Mouse (Mus musculus) gastrocnemius, postnatal 36 days (tissue): ENCODE results near the gene Gapvd1. TPM values are rescaled to one million over a fixed set of nuclear protein-coding genes. Genes with fewer than 3 reads are reported as not detected.

Source experiments
- DNase-seq, 2 experiments: peaks; one replicate each; pipeline ENCODE4 v3.0.0; 2022
- intact Hi-C: fragments of 180-260 bp; cut with DNase I; formaldehyde crosslinking; loops from one replicate; pipeline ENCODE4 v1.15.1; 2025
- total RNA-seq, 2 experiments: library from RNA; stranded (reverse); gene quantifications; 2 replicates each; pipeline ENCODE4 v1.2.3; 2021

Gene Gapvd1
- total RNA-seq, 2 experiments from 2014 or later: 28.7 to 34.7 TPM

DNA sequence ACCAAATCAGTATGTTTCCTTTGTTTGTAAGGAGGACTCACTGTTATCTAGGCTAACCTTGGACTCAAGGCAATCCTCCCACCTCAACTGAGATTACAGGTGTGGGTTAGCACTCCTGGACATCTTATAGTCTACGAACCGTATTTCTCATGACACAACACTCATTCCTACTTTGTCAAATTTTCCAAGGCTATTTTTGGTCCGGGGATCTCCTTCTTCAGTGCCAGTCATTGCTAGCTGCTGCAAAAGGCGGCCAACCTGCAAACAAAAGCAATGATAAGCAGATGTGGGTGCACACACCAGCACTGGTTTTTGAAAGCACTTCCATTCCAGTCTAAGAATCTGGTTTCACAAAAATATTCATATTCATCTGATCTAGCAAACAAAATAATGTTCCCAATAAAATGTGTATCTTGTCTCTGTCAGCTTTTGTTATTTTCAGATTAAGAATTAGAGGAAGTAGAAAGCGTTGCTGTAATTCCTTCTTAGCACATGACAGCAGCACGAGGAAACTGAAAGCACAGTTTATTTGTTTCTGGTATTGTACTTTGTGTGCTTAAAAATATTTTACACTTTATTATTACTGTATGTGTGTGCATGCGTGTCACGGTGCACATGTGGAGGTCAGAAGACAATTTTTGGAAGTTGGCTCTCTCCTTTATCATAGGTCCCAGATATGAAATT lies 27.8 kb downstream of the Gapvd1 start:
- intact Hi-C loops: no loop called here
- no peak for DNase-seq

DNA sequence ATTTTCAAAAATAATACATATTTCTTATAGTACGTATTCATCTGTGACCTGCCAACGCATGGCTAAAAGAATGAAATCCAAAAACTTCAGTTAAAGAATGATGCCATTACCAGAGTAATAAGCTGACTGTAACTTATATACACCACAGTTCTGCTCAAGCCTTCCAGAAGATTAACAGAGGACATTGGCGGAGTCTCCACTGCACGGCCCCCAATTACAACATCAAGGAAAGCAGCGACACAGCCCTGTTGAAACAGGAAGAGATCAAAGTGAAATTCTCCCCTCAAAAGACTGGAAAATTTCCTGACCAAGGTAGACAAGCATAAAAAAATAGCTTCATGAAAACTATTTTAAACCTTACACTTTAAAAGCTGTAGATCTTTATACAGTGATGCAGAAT lies 29.8 kb downstream of the Gapvd1 start:
- intact Hi-C loops: no loop called here
- DNase-seq: no peak

DNA sequence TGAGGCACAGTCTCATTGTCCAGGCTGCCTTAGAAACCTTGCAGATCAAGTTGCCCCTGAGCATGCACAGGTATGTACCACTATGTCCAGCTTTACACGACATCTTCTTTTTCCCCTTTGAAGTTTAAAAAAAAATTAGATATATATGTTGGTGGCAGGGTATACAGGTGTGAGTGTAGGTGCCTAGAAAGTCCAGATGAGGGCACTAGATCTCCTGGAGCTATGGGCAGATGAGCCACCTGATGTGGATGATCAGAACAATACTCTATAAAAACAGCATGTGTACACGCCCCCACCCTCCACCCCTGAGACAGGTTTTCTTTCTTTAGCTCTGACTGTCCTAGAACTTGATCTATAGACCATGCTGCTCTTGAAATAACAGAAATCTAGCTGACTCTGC lies 36.8 kb downstream of the Gapvd1 start:
- DNase-seq: no peak
- intact Hi-C loops: no loop called here

DNA sequence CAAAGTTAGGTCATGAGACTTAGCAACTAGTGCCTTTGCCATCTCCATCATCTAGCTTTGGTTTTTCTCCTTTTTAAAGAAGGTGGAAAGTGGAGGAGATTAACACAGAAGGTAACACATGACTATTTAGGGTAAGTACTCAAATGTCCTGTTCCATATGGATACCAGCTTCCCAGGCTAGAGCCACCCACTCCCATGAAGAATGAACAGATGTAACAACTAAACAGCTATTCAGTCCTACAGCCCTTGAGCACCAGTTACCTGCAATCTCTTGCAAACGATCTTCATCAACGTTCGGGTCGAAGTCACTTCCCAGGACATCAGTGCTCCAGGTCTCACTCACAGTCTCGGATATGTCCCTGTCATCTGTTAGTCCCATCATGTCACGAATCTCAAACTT lies 43.1 kb downstream of the Gapvd1 start:
- no peak for DNase-seq
- intact Hi-C loops: no loop called here

DNA sequence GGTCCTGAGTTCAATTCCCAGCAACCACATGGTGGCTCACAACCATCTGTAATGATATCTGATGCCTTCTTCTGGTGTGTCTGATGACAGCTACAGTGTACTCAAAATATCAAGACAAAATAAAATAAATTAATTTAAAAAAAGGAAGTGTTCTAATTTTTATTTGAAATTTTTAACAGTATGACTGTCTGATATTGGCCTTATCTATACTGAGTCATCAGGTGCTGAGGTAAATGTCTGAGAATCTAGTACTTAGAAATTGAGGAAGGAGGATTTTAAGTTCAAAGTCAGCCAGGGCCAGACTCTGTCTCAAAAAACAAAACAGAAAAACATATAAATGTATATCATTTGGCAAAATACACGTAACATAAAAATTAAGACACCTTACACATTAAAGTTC lies 46.4 kb downstream of the Gapvd1 start:
- intact Hi-C loops: no loop called here
- no peak for DNase-seq

DNA sequence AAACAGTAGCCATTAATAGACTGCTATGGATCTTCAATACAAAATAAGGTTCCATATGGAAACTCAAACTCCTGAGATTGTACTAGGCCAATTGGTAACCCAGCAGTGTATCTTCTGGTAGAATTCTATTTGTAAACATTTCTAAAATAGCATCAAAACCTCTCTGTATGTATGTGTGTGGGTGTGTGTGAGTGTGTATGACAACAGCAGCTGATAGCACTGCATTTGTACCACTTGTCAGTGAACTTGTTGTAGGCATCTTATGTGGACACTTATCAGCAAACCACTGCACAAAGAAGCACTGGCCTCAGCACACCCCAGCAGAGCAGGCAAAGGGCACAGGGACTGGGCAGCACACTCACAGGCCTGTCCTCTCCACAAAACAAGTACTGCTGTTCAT lies 58.4 kb downstream of the Gapvd1 start:
- intact Hi-C loops: no loop called here
- DNase-seq: no peak

DNA sequence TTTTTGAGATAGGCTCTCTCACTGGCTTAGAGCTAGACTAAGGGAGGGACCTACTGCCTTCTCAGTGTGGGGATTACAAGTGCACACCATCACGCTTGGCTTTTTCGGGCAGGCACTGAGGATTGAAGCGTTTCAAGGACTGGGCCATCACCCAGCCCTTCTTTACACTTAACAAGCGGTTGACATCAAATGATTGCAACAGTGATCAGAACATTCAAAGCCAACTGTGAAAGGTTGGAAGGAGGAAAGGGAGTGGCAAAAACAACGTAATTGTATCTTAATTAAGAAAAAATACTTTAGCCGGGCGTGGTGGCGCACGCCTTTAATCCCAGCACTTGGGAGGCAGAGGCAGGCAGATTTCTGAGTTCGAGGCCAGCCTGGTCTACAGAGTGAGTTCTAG lies 62.2 kb downstream of the Gapvd1 start:
- DNase-seq: no peak
- intact Hi-C loops: no loop called here

DNA sequence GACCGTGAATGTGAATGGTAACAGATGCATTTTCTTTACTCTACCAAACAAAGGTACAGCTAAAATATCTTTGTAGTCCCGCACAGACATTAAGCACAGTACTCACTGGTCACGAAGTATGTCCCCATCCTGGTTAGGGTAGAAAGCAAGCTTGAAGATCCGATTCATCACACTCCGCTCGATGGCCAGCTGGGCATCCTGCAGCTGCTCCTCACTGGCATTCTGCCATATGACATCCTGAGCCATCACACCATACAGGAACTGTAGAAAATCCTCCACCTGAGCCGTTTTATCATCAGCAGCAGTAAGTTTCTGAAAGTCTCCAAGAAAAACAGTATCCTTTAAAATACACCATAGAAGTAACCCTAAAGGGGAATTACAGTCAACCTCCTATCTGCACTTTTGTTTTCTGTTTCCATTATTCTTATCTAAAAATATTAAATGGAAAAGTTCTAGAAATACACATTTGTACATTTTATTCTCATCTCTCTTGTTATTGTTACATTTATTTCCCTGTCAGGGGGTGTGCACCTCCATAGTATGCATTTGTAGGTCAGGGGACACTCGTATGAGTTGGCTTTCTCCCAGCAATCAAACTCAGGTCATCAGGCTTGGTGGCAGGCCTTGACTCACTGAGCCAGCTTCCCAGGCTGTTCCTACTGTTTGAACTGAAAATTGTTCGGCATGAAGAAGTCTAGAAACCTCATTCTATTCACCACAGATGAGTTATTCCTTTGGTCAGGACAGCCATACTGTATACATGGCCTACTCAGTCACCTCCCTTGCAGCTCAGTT lies 70.8 kb downstream of the Gapvd1 start:
- intact Hi-C loops: no loop called here
- DNase-seq: no peak

DNA sequence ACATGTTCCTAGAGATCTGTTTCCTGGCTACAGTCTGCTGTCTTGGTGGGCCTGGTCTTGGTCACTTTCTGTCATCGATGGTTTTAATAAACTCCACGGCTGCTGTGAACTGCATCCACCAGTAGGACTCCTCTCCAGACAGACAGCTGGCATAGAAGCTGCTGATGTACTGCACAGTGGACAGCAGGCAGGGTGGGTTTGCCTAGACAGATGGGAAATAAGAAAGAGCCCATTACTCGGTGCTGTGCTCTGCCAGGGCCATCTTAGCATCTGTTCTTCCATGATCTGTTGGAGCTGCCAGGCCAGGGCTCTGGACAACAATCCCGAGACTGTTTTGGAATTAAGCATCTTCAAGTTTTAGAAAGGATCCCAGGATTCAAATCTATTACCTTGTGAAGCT lies 77.1 kb downstream of the Gapvd1 start:
- intact Hi-C loops: no loop called here
- DNase-seq: no peak

DNA sequence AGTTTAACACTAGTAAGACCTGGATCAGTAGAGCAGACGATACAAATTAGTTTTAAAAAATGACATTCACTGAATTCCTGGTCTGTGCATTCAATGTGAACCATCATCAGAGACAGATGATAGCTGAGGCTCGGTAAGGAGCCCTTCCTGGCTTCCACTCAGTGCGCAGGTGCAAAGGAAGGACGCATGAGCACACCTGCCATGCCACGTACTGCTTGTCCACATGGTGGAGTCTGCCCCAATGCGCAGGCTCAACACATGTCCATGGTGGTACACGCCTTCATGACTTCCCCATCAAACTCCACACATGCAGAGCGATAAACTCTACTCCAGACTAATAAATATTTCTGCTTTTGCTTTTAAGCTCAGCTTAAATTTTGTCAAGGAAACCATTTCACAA lies 78.0 kb downstream of the Gapvd1 start:
- intact Hi-C loops: no loop called here
- no peak for DNase-seq

DNA sequence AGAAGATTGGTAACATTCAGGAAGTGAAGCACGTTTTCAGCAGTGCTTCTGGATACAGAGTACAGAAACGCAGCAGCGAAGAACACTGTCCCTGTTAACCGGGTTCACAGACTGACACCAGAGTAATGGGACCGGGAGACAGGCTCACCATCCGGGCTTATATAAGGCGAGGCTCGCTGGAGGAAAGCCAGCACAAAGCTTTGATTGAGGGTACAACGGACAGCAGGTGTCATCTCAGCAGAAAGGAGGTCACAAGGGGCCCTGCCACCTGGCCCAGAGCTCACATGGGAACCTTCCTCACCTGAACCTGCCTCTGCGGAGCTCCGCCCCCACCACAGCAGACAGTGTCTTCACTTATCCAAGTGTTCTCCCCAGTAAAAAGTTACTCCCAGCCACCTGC lies 81.2 kb downstream of the Gapvd1 start:
- intact Hi-C loops: no loop called here
- DNase-seq: no peak

DNA sequence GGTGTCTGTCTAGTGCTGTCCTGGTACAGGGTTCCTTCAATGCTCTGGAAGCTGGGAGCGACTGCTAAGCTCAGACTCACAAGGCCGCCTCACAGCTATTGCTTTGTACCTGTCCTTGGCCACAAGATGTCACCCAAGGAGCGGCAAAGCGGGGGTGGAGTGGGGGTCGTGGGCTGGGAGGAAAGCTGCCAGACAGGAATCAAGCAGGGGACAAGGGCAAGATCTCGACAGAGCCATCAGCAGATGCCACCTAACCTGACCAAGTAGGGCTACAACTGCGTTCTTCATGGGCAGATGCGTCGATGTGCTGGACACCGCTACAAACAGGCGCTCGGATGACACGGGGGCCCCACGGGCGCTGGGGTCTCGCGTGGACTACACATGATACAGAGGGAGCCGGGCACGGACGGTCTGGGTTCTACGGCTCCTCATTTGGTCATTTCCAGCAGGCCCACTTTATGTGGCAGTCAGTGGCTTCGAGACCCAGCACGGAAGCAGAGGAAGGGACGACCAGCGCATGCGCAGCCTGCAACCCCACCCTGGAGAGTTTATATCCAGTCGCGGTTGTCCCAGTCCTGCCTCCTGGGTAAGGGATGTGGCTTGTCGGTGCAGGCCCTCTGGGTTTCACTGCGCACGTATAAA lies 83.5 kb downstream of the Gapvd1 start:
- DNase-seq: peak in 1 of 2 experiments; percentile 23
- intact Hi-C loops: no loop called here

DNA sequence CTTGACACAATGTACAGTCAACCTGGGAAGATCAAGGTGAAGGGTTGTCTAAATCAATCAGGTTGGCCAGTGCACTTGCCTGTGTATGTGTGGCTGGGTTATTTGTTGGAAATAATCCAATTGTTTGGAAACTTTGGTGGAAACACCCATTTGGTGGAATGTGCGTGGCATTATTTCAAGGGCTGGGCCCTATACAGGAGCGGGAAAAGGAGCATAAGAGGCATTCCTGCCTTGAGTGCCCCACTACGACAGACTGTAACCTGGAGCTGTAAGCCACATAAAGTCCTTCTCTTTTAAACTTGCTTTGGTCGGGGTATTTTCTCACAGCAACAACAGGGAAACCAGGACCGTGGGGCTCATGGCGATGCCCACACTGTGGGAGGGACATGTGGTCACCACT lies 84.6 kb downstream of the Gapvd1 start:
- DNase-seq: no peak
- intact Hi-C loops: no loop called here

DNA sequence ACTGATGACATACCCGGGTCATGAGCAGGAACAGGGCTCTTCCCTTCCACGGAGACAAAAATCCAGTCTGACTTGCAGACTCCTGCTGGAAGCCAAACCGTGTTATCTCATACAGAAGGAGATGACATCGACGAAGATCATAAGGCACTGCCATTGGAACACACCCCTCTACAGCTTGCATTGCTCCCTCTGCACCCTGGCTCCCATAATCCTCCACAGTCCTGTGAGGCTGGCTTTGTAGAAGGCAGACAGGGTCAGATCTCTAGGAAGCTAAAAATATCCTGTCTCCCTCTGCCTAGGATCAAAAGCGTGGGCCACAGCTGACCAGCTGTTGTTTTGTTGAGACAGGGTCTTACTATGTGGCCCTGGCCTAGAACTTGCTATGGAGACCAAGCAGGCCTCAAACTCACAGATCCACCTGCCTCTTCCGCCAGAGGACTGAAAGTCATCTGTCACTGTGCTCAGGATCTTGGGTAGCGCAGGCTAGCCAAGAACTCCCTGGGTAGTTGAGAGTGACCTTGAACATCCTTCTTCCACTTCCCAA lies 85.8 kb downstream of the Gapvd1 start:
- DNase-seq: no peak
- intact Hi-C loops: loop anchor here (5.0 kb wide), 1 partner anchor 303 kb away; no protein-coding TSS in a partner anchor

DNA sequence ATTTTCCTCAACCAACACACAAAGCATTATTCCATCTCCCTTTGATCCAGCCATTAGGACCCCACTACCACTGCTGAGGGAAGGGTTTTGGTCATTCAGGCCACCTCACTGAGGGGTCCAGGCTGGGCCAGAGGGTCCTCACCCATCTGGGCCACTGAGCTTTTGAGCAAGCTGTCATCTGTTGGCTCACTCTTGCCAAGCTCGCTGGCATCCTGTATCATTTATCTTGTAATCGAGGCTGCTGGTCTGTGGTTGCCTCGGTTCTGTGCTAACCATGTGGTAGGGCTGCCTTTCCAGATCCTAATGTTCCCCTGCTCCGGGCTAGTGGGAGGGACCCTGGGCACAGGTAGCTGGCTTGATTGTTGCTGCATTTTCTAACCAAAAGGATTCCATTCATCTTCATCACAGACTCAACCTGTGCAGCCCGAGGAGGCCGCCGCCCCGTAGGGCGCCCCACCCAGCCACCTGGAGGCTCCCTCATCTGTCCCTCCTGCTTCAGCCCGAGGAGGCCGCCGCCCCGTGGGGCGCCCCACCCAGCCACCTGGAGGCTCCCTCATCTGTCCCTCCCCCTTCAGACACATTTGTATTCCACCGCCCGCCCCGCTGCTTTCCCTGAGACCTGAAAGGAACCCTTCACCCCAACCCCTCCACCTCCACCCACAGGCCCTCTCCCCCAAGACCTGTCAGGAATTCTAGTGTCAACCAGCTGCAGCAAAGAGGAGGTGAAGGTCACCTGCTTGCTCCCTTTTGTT lies 86.4 kb downstream of the Gapvd1 start:
- intact Hi-C loops: loop anchor here (5.0 kb wide), 1 partner anchor 304 kb away; no protein-coding TSS in a partner anchor
- DNase-seq: no peak

DNA sequence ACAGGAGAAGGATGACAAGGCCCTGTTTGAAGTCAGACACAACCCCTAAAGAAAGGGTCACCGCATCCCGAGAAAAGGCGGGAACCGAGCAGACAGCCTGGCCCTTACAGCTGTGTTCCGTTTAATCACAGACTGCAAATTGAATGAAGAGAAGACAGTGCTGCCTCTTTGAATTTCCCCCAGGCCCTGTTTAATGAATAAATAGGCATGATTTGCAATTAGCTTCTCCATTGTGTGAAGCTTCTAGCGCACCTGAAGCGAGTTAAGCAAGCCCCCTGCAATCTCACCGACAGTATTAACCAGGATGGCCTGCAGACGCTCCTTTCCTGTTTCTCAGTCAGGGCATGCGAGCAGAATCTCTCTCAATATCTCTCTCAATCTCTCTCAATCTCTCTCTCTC lies 87.2 kb downstream of the Gapvd1 start:
- intact Hi-C loops: loop anchor here (5.0 kb wide), 1 partner anchor 304 kb away; no protein-coding TSS in a partner anchor
- DNase-seq: no peak

DNA sequence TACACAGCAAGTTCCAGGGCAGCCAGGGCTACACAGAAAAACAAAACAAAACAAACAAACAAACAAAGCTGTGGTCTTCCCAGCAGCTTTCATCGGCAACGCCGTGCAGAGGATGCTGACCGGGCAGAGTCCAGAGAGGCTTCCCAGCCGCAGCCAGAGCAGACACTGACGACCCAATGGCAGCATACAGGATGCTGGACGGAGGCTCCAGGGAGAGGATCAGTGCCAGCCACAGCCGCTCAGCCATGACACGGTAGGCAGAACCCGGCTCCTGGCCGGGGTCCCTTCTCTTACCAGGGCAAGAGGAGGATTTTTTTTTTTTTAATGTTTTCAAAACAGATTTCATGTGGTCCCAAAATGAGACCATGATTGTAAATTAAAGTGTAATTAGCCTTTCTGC lies 107.6 kb downstream of the Gapvd1 start:
- no peak for DNase-seq
- intact Hi-C loops: no loop called here

DNA sequence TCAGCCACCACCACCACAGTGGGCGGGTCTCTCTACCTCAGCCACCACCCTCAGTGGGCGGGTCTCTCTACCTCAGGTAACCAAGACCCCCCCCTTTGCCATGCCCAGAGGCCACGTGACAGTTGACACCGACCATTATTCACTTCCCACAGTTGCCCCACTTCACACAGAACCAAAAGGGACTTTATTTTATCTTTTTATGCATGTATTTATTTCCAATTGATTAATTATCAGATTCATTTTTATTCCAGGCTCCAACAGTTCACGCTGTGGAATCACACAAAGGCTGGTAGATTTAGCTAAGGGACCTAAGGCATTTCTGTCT lies 108.5 kb downstream of the Gapvd1 start:
- DNase-seq: no peak
- intact Hi-C loops: no loop called here

DNA sequence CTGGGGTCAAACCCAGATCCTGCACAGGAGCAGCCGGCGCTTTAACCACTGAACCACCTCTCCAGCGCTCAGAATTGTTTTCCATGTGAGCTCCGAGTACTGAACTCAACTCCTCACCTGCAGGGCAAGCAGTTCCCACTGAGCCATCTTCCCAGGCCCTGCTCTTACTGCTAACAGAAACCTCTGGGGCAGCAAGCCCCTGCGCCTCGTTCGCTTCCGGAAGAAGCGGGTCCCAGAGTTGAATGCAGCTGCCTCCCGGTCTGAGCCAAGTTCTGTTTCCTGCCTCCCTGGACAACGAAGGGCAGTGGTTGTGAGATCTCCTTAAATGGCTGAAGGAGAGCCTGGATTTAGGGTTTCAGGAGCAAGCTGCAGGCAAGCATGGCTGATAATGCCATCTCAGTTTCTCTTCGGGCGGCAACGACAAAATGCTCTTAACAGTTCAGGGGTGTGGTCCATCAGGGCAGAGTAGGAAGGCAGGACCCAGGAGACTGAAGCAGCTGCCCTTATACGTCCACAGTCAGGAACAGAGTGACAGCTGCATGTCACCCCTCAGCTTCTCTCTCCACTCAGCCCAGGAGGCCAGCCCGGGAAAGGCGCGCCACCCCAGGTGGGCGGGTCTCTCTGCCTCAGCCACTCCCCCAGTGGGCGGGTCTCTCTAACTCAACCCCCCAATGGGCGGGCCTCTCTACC lies 109.0 kb downstream of the Gapvd1 start:
- intact Hi-C loops: no loop called here
- peak; percentile 45 for DNase-seq
